Mouse (Mus musculus) liver, embryonic 14.5 days (tissue): ENCODE measurements around the gene Gm49721.
"Not testable (repeated sequence)": the region's sequence is repeated elsewhere in the genome, so short reads cannot be mapped to it uniquely, and the experiment has no call there.

Experiments used
- CTCF ChIP-seq: IDR thresholded peaks from 2 replicates; pipeline ENCODE4 v1.5.1; 2016; ENCODE audit warnings: antibody characterized with exemption, low read depth, control low read depth
- EP300 ChIP-seq: IDR thresholded peaks from 2 replicates; pipeline ENCODE4 v1.6.1; 2016; ENCODE audit warnings: antibody characterized with exemption, low read depth

- not testable (repeated sequence) for TF ChIP-seq CTCF, EP300
Observed at GRCm38 (mm10) chr17:7086836-7087235, 108.1 kb downstream of the Gm49721 start.
